Mouse (Mus musculus) left cerebral cortex, postnatal 25 days (tissue): ENCODE data around the gene Arcn1. TPM values are rescaled to one million over a fixed set of nuclear protein-coding genes. Genes with fewer than 3 reads are reported as not detected.
"Not testable (repeated sequence)": the region's sequence is repeated elsewhere in the genome, so short reads cannot be mapped to it uniquely, and the experiment has no call there.

Experiments
- DNase-seq, 2 experiments: peaks; one replicate each; pipeline ENCODE4 v3.0.0; 2022; ENCODE audit warnings: low spot score in 2 of 2, mixed read lengths in 1 of 2
- intact Hi-C: fragments of 180-260 bp; cut with DNase I; formaldehyde crosslinking; loops from one replicate; pipeline ENCODE4 v1.15.1; 2025
- total RNA-seq, 2 experiments: library from RNA; stranded (reverse); gene quantifications; 2 replicates each; pipeline ENCODE4 v1.2.3; 2021

Arcn1 gene
- total RNA-seq = 100 to 1,000 TPM in 1 of 2 experiments, 10 to 100 TPM in 1; 98.0 to 103 TPM

DNA sequence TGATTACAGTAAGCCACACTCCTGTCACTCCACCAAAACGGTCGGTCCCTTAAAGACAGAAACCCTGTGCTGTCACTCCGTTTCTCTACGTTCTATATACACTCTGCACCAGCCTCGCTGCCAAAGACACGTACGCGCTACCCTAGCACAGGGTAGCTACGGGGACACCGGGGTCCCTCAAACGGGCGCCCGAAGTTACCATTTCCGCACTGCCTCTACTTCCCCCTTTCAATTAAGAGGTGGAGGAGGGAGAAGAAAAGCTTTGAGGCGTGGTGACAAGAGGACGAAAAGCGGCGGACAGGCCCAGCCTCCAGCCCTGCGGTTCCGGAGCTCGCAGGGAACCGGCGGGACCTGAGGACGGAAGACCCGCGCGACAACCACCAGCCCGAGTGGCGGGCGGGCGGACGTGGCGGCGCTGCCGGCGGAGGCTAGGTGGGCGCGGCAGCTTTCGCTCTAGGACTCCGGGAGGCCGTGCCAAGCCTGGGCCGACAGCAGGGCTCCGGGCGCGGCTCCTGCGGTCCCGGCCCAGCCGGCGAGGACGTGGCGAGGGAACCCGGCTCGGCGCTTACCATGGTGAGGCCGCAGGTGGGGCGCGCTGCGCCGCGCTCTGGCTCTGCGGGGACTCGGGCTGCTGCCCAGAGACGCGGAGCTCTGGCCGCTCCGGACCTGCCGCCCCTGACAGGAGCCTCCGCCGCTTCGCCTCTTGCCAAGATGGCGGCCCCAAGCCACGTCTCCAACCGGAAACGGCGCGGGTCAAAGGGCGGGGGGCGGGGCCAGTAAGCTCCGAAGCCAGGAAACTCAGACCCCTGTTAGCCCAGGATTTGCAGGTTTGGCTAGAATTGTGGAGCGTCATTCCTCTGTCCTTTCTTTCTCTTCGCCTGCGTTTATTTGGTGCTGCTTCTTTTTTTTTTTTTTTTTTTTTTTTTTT lies at the start of gene Arcn1, which contains the start of gene Ift46:
Gene Arcn1, minus strand, starts transcription at position 745 of the 928 bp plus-strand sequence.
Gene Ift46, plus strand, starts transcription at position 808 of the 928 bp plus-strand sequence.
- intact Hi-C loops = no loop called here

DNA sequence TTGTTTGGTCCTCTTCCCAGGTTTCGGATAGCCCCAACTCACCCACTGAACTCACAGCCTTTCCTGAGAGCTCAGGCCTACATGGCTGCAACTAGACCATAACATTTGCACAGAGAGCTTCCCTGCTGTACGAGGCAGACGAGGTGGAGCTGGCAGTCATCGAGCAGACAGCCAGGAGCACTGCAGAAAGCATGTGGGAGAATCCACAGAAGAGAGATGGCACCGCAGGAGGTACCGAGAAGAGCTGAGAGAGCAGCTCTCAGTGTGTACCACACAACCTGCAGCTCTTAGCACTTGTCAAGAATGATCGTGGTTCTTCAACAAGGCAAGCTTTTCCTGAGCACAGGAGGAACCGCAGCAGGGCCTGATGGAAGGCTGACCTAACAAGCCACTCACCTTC lies 46.5 kb upstream of the Arcn1 start:
- intact Hi-C loops = no loop called here
- peak in 1 of 2 experiments; percentile 43 for DNase-seq

More for the DNA sequence above, at the start of gene Arcn1, which contains the start of gene Ift46:
- DNase-seq = peak; percentile 84 to 86

DNA sequence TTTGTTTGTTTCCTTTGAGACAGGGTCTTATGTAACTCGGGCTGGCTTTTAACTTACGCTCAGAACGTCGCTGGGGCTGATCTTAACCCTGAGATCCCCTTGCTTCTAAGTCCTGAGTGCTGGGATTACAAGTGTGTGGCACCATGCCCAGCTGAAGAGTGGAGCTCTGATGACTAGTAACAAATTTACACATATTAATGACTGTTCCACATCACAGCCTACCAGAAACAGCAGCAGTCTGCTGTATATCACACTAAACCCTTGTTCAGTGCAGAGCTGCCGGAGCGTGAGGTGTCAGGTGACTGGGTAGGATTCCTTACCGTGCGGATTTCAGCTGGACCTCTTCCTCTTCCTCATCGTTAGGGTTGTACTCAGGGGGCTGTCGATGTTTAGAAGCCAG lies 42.7 kb upstream of the Arcn1 start:
- intact Hi-C loops = no loop called here
- DNase-seq = no peak

- DNase-seq = no peak
- intact Hi-C loops = no loop called here
These were observed 40.1 kb upstream of the Arcn1 start for GRCm38 (mm10) chr9:44807778-44808177.

- no peak for DNase-seq
- intact Hi-C loops = no loop called here
These were observed 39.5 kb upstream of the Arcn1 start for GRCm38 (mm10) chr9:44807141-44807540.

DNA sequence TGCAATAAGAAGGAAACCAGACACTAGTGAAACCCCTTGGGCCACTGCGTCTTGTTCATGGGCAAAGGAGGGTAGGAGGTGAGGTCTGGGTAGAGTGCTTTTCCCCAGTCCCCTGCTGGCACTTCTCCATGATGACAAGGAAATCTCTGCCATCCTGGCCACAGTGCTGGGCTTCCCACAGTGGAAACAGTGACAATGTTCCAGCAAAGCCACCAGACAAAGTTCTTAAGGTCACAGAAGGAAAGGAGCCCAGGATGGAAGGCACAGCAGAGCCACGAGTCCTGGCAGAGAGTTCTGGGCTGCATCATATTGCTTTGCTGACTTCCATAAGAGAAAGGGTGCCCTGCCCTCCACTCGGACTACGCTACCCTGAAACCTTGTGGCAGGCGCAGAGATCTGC lies 37.9 kb upstream of the Arcn1 start:
- intact Hi-C loops = no loop called here
- no peak for DNase-seq

- no peak for DNase-seq
- intact Hi-C loops = no loop called here
These were observed 37.0 kb upstream of the Arcn1 start for GRCm38 (mm10) chr9:44804678-44805077.

DNA sequence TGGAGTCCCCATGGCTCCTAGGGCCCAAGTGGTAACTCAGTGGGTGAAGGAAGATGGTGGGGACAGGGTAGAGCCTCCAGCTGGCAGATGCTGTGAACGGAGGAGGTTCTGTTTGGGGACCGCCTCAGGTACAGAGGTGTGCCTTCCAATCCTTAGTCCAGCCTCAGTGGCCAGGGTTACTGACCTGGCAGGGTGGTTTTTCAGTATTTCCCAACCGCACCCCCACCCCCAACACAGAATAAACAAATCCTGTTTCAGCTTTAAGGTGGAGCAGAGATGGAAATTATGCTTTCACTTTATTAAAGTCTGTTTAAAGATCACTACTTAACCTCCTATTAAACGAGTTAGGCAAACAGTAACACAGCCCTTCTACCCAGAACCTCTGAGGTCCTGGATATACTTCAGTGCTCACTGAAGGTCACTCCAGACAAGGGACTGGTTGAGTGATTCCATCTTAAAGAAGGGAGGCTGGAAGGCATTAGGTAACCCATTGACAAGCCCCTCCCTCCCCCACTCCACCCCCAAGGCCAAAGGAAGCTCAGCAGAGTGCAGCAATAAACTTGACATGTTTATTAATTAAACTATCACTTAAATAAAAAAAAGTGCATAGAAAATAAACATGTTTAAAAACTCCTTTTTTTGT lies 35.3 kb upstream of the Arcn1 start, which contains the start of gene Ttc36:
Gene Ttc36, minus strand, starts transcription at position 265 of the 643 bp plus-strand sequence.
- intact Hi-C loops = no loop called here

DNA sequence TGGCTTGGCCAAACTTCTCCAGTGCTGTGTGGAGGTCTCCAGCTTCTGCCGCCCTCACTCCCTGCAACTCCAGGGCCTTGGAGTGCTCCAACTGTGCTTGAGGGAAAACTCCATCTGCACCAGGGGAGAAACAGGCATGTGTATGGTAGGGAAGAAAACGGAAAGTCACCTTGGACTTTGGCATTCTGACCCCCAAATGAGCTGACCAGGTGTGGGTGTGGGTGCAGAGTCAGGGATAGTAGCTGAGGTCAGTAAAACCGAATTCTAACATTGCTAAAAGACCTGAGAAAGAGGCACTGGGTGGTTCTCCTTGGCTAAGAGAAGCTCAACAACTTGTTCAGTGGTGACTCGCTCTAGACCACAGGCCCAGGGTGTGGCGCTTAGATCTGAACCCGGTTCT lies 34.0 kb upstream of the Arcn1 start:
- no peak for DNase-seq
- intact Hi-C loops = no loop called here

More for the DNA sequence above, 35.3 kb upstream of the Arcn1 start, which contains the start of gene Ttc36:
- DNase-seq = no peak

- intact Hi-C loops = no loop called here
- no peak for DNase-seq
These were observed 32.3 kb upstream of the Arcn1 start for GRCm38 (mm10) chr9:44799958-44800324.

GRCm38 (mm10) chr9:44799102-44799957 lies 31.7 kb upstream of the Arcn1 start, which contains the start of gene Tmem25:
TSS of gene Tmem25 (minus strand) at chr9:44799307.
- peak; percentile 89 to 95 for DNase-seq
- intact Hi-C loops = no loop called here

GRCm38 (mm10) chr9:44798298-44798697 lies 30.7 kb upstream of the Arcn1 start:
- intact Hi-C loops = no loop called here
- DNase-seq = no peak

DNA sequence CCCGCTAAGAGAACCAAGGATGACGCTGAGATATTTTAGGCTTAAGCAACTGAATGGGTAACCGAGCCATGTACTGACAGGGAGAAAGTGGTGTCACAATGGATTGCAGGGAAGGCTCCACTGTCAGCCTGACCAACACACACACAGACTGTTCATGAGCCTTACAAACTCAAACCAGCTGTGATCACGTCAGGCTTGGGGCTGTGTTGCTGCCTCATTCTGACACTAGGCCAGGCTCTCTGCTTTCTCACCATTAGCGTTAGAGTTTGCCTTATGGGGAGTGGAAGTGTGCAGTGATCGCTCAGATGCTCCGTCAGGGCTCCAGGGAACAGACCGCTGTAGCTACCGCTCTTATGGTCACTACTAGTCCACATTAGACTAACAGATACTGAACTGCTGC lies 25.2 kb upstream of the Arcn1 start:
- intact Hi-C loops = no loop called here
- DNase-seq = no peak

GRCm38 (mm10) chr9:44772750-44773651 lies 5.4 kb upstream of the Arcn1 start:
- intact Hi-C loops = no loop called here
- peak; percentile 92 to 96 for DNase-seq

DNA sequence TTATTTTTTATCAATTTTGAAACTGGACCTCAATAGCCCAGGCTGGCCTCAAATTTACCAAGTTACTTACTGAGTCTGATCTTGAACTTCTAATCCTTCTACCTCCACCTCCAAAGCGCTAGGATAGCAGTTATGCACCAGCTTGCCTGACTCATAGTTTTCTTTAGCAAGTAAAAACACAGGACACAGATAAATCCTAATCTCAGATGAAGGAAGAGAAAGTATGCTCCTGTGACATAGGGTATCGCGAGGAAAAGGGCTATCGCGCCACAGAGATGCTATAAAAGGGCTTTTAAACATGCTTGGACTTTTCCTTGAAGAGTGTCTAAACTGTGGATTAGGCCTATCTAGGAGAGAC lies 4.7 kb upstream of the Arcn1 start:
- intact Hi-C loops = no loop called here
- no peak for DNase-seq

DNA sequence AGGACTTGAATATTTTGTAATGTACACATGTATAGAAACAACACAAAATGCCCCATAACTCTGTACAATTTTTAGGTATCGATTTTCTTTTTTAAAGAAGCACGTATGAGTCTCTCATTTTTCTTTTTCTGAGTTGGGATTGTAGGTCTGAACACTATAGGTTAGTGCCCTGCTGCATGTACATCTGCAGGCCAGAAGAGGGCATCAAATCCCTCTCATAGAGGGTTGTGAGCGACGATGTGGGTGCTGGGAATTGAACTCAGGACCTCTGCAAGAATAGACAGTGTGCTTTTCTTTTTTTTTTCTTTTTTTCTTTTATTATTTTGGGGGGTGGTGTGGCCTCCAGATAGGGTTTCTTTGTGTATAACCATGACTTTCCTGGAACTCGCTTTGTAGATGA lies 3.7 kb upstream of the Arcn1 start:
- intact Hi-C loops = no loop called here
- DNase-seq = no peak

DNA sequence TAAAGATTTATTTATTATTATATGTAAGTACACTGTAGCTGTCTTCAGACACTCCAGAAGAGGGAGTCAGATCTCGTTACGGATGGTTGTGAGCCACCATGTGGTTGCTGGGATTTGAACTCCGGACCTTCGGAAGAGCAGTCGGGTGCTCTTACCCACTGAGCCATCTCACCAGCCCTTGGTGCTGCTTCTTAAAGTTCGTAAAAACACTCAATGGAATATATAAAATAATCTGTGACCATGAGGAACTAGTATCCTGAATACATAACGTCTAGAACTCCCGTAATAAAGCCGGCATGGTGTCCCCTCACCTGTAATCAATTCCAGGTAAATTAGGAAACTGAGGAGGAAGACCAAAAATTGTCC lies 367 bp upstream of the Arcn1 start:
- DNase-seq, intact Hi-C loops: not testable (repeated sequence)

DNA sequence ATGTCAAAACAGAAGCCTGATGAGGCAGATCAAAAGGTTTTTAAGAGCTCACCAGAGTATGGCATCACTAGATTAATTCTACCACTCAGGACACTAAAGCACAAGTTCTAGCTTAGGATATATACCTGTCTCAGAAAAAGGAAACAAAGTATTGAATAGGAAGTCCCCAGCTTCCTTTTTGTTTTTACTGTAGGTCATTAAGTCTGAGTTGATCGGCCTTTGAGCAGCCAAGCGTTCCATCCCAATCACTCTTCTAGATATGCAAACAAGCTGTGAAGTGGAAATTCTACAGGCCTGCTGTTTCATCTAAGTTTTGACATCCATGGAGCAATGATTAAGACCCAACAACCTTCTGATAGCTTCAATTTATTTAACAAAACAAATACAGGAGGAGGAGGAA lies 6.8 kb downstream of the Arcn1 start:
- DNase-seq = no peak
- intact Hi-C loops = no loop called here

DNA sequence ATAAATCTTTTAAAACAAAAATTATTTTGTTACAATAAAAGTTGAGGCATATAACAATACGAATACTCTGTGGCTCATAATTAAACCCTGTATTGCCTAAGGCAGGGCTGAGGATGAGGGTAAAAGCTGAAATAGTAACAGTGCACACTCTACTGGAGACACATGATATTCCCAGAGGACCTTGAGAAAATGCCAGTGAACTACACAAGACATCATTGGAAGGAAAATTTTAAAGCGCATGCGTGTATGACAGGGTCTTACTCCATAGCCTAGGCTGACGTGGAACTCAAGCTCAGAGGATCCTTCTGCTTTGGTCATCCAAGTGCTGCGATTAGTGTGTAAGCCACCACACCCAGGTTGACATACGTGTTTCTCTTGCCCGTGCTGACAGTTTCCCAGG lies 19.2 kb downstream of the Arcn1 start:
- peak in 1 of 2 experiments; percentile 25 for DNase-seq
- intact Hi-C loops = no loop called here
